In genomic region chr10:63428243-63429022, GRCm38 (mm10) we compare ENCODE assay signal across 8 mouse cellular contexts. TPM values are rescaled to one million over a fixed set of nuclear protein-coding genes. Genes with fewer than 3 reads are reported as not detected.
A peak's percentile ranks its signal among the peaks of the same experiment; 100 is the strongest.
DNase-seq lines count a peak whose midpoint lies in the region; ATAC-seq lines count a peak whose summit lies in the region.

No protein-coding gene starts in this region.

- no peaks in the 10 kb centered on the region for H3K9me3 ChIP-seq in embryonic facial prominence, embryonic 13.5 days

- peak overlapping the region; percentile 68 for H3K4me2 ChIP-seq in embryonic facial prominence, embryonic 13.5 days

- H3K9ac ChIP-seq in embryonic facial prominence, embryonic 13.5 days: peak overlapping the region; percentile 69

- ATAC-seq in embryonic facial prominence, embryonic 13.5 days (ENCODE audit: insufficient number of reproducible peaks, insufficient read depth, low FRiP score, low TSS enrichment, low read depth): no peak

- H3K4me3 ChIP-seq in embryonic facial prominence, embryonic 13.5 days: peak overlapping the region; percentile 75
- peak overlapping the region; percentile 59 for H3K4me3 ChIP-seq in macrophage (ENCODE audit: inconsistent target)

- 21% methylated on average over 19 of the region's 19 CpGs for whole genome bisulfite sequencing in embryonic facial prominence, embryonic 13.5 days
- WGBS in macrophage (ENCODE audit: missing documents): 10% methylated on average over 19 of the region's 19 CpGs

- no peaks in the 10 kb centered on the region for H3K27me3 ChIP-seq in embryonic facial prominence, embryonic 13.5 days

- peak; percentile 12 for DNase-seq in gastrocnemius, postnatal 14 days
- DNase-seq in gastrocnemius, adult 8-10 months (ENCODE audit: low spot score in 2 of 2): no peak
- peak; percentile 36 for DNase-seq in adrenal gland, postnatal 10 days
- peak; percentile 40 to 60 for DNase-seq in heart, postnatal 10 days
- peak; percentile 33 to 43 for DNase-seq in left cerebral cortex, adult 8-10 months (ENCODE audit: low spot score in 2 of 2)
- DNase-seq in spleen, adult 18-20 months: peak; percentile 21 to 44

- H3K27ac ChIP-seq in embryonic facial prominence, embryonic 13.5 days: peak overlapping the region; percentile 55
- no peak overlapping the region for H3K27ac ChIP-seq in macrophage

- H3K4me1 ChIP-seq in embryonic facial prominence, embryonic 13.5 days: no peaks in the 10 kb centered on the region

- intact Hi-C loops in gastrocnemius, postnatal 14 days (cut with DNase I; ENCODE audit: low total_unique reads): loop anchor here (10.0 kb wide), 1 partner anchor 266 kb away; no protein-coding TSS in a partner anchor
- intact Hi-C loops in heart, postnatal 10 days (cut with DNase I): loop anchor here (2.0 to 10.0 kb wide), 3 partner anchors 28 to 116 kb away; no protein-coding TSS in a partner anchor

- H3K79me2 ChIP-seq in macrophage (ENCODE audit: inconsistent target): no peaks in the 10 kb centered on the region

- no peaks in the 10 kb centered on the region for H3K36me3 ChIP-seq in embryonic facial prominence, embryonic 13.5 days
- no peaks in the 10 kb centered on the region for H3K36me3 ChIP-seq in macrophage (ENCODE audit: inconsistent target)

RNA-seq across cellular contexts. Expression of gene Ctnna3, which starts 1.5 kb away (rescaled TPM):
- total RNA-seq in gastrocnemius, postnatal 14 days (2021): 10 to 100 TPM; 19.1 to 20.2 TPM
- 10 to 100 TPM; 21.3 to 31.5 (median 25.8) TPM for total RNA-seq in gastrocnemius, adult 8-10 months (2022)
- 1 to 10 TPM; 2.1 to 3.5 TPM for total RNA-seq in adrenal gland, postnatal 10 days (2021)
- polyA plus RNA-seq in embryonic facial prominence, embryonic 13.5 days (2015; fragmentation: Nextera tagmentation; extraction: Ambion mirVana): 0.67 and 0.90 TPM in 2 replicates
- 10 to 100 TPM; 75.4 to 79.3 TPM for total RNA-seq in heart, postnatal 10 days (2021)
- total RNA-seq in left cerebral cortex, adult 8-10 months (2022): 1 to 10 TPM; 3.2 to 4.6 (median 4.0) TPM
- total RNA-seq in macrophage (2018; cell fraction: chromatin; rRNA removed): not detected
- not detected for total RNA-seq in macrophage (2018; cell fraction: cytosol; rRNA removed)
- total RNA-seq in macrophage (2018; cell fraction: nucleus; rRNA removed): under 1 TPM in 1 of 26 experiments, not detected in 25; 0.33 TPM
- polyA plus RNA-seq in macrophage (2018): not detected in 3 replicates

RNA-seq across cellular contexts. Expression of gene Gm7075, which starts 6.8 kb away (rescaled TPM):
- not detected for total RNA-seq in gastrocnemius, postnatal 14 days (2021)
- total RNA-seq in gastrocnemius, adult 8-10 months (2022): not detected
- total RNA-seq in adrenal gland, postnatal 10 days (2021): not detected
- polyA plus RNA-seq in embryonic facial prominence, embryonic 13.5 days (2015; fragmentation: Nextera tagmentation; extraction: Ambion mirVana): not detected in 2 replicates
- not detected for total RNA-seq in heart, postnatal 10 days (2021)
- not detected for total RNA-seq in left cerebral cortex, adult 8-10 months (2022)
- not detected for total RNA-seq in macrophage (2018; cell fraction: chromatin; rRNA removed)
- not detected for total RNA-seq in macrophage (2018; cell fraction: cytosol; rRNA removed)
- total RNA-seq in macrophage (2018; cell fraction: nucleus; rRNA removed): not detected
- not detected in 3 replicates for polyA plus RNA-seq in macrophage (2018)

RNA-seq across cellular contexts. Expression of gene Dnajc12, which starts 46.2 kb away (rescaled TPM):
- 10 to 100 TPM in 1 of 2 experiments, 1 to 10 TPM in 1; 9.9 to 11.5 TPM for total RNA-seq in gastrocnemius, postnatal 14 days (2021)
- total RNA-seq in gastrocnemius, adult 8-10 months (2022): 10 to 100 TPM; 21.3 to 22.7 (median 22.6) TPM
- total RNA-seq in adrenal gland, postnatal 10 days (2021): 10 to 100 TPM; 14.6 to 15.9 TPM
- 13.5 and 14.0 TPM in 2 replicates for polyA plus RNA-seq in embryonic facial prominence, embryonic 13.5 days (2015; fragmentation: Nextera tagmentation; extraction: Ambion mirVana)
- total RNA-seq in heart, postnatal 10 days (2021): 1 to 10 TPM; 7.8 to 8.7 TPM
- 10 to 100 TPM; 25.0 to 33.4 (median 27.9) TPM for total RNA-seq in left cerebral cortex, adult 8-10 months (2022)
- 1 to 10 TPM; 1.3 to 8.2 (median 2.5) TPM for total RNA-seq in macrophage (2018; cell fraction: chromatin; rRNA removed)
- 10 to 100 TPM in 9 of 26 experiments, 1 to 10 TPM in 17; 5.4 to 18.1 (median 9.7) TPM for total RNA-seq in macrophage (2018; cell fraction: cytosol; rRNA removed)
- total RNA-seq in macrophage (2018; cell fraction: nucleus; rRNA removed): 1 to 10 TPM; 1.1 to 5.8 (median 3.2) TPM
- polyA plus RNA-seq in macrophage (2018): 9.2 to 14.2 TPM (median 9.3 TPM) in 3 replicates

RNA-seq across cellular contexts. Expression of gene Sirt1, which starts 46.9 kb away (rescaled TPM):
- 1 to 10 TPM; 6.1 to 7.8 TPM for total RNA-seq in gastrocnemius, postnatal 14 days (2021)
- 1 to 10 TPM; 6.8 to 8.9 (median 7.0) TPM for total RNA-seq in gastrocnemius, adult 8-10 months (2022)
- total RNA-seq in adrenal gland, postnatal 10 days (2021): 10 to 100 TPM; 17.3 to 17.5 TPM
- 6.5 and 7.7 TPM in 2 replicates for polyA plus RNA-seq in embryonic facial prominence, embryonic 13.5 days (2015; fragmentation: Nextera tagmentation; extraction: Ambion mirVana)
- 10 to 100 TPM; 12.4 to 14.2 TPM for total RNA-seq in heart, postnatal 10 days (2021)
- total RNA-seq in left cerebral cortex, adult 8-10 months (2022): 10 to 100 TPM; 14.2 to 16.5 (median 14.7) TPM
- total RNA-seq in macrophage (2018; cell fraction: chromatin; rRNA removed): 100 to 1,000 TPM in 3 of 26 experiments, 10 to 100 TPM in 23; 23.5 to 168 (median 58.2) TPM
- 10 to 100 TPM in 22 of 26 experiments, 1 to 10 TPM in 4; 8.6 to 39.6 (median 15.8) TPM for total RNA-seq in macrophage (2018; cell fraction: cytosol; rRNA removed)
- 100 to 1,000 TPM in 3 of 26 experiments, 10 to 100 TPM in 23; 25.1 to 141 (median 49.8) TPM for total RNA-seq in macrophage (2018; cell fraction: nucleus; rRNA removed)
- polyA plus RNA-seq in macrophage (2018): 10.9 to 13.4 TPM (median 13.3 TPM) in 3 replicates

Comparison
In these comparisons a context has a peak if more than half of its experiments do, and no peak if none do; other contexts are left out.
1. DNase-seq: peak in gastrocnemius, postnatal 14 days (single experiment), adrenal gland, postnatal 10 days (single experiment), heart, postnatal 10 days (2 of 2), left cerebral cortex, adult 8-10 months (2 of 2) and spleen, adult 18-20 months (2 of 2); none in gastrocnemius, adult 8-10 months (0 of 2).